Mouse (Mus musculus) testis, adult 2 months (tissue): Measurements from ENCODE around the gene Ovca2. TPM values are rescaled to one million over a fixed set of nuclear protein-coding genes. Genes with fewer than 3 reads are reported as not detected.

Source experiments
- H3K27ac ChIP-seq: fragments of 200-500 bp; 2 replicates; pipeline ENCODE4 v1.5.1; 2012; ENCODE audit warnings: low read depth, low read length; ENCODE audit not compliant: control insufficient read depth, insufficient read depth
- H3K27me3 ChIP-seq: fragments of 200-500 bp; 2 replicates; pipeline ENCODE4 v1.6.1; 2012; ENCODE audit warnings: mild to moderate bottlenecking, low read length, moderate library complexity; ENCODE audit not compliant: control insufficient read depth, insufficient read depth
- H3K36me3 ChIP-seq: fragments of 200-500 bp; 2 replicates; pipeline ENCODE4 v1.6.1; 2012; ENCODE audit warnings: mild to moderate bottlenecking, low read length; ENCODE audit not compliant: control insufficient read depth, insufficient read depth
- H3K4me1 ChIP-seq: fragments of 200-500 bp; 2 replicates; pipeline ENCODE4 v1.6.1; 2012; ENCODE audit warnings: low read length; ENCODE audit not compliant: control insufficient read depth, insufficient read depth
- H3K4me3 ChIP-seq: fragments of 200-500 bp; 2 replicates; pipeline ENCODE4 v1.5.1; 2012; ENCODE audit warnings: low read depth, mild to moderate bottlenecking, low read length, moderate library complexity, mixed read lengths; ENCODE audit not compliant: control insufficient read depth
- CTCF ChIP-seq: fragments of 200-500 bp; IDR thresholded peaks from 2 replicates; pipeline ENCODE4 v1.5.1; 2012; ENCODE audit warnings: low read depth, mild to moderate bottlenecking, inconsistent platforms, low read length, moderate library complexity; ENCODE audit not compliant: control insufficient read depth, insufficient read depth, insufficient replicate concordance
- POLR2A ChIP-seq: fragments of 200-500 bp; IDR thresholded peaks from 2 replicates; pipeline ENCODE4 v1.6.1; 2012; ENCODE audit warnings: low read depth, mild to moderate bottlenecking, inconsistent platforms, low read length, moderate library complexity; ENCODE audit not compliant: control insufficient read depth
- polyA plus RNA-seq: library from polyadenylated mRNA; depleted of rRNA; stranded (reverse); fragments of >200 nt; gene quantifications from 2 replicates; pipeline ENCODE4 v1.2.3, GENCODE M21; 2012

Gene Ovca2
- polyA plus RNA-seq, 1 experiment: 10.2 TPM

GRCm38 (mm10) chr11:75203926-75204325, 25.3 kb upstream of the Ovca2 start:
- Histone ChIP-seq H3K4me3 (no peak overlapping the region), H3K36me3 (no peaks in the 10 kb centered on the region), H3K27ac (no peak overlapping the region), H3K4me1 (peaks cover 3% of the 10 kb centered on the region; the same call in 1 of the 2 replicates), H3K27me3 (no peaks in the 10 kb centered on the region)
- TF ChIP-seq POLR2A (no peak), CTCF (no peak)

GRCm38 (mm10) chr11:75201721-75202120, 23.1 kb upstream of the Ovca2 start:
- no peak for TF ChIP-seq CTCF
- TF ChIP-seq POLR2A: no peak
- Histone ChIP-seq H3K4me3 (no peak overlapping the region), H3K36me3 (no peaks in the 10 kb centered on the region), H3K27me3 (no peaks in the 10 kb centered on the region), H3K27ac (no peak overlapping the region), H3K4me1 (peaks cover 3% of the 10 kb centered on the region)

- H3K27ac ChIP-seq: no peak overlapping the region
- H3K4me3 ChIP-seq: no peak overlapping the region
- TF ChIP-seq CTCF (no peak), POLR2A (no peak)
- no peaks in the 10 kb centered on the region for H3K36me3 ChIP-seq
- H3K27me3 ChIP-seq: no peaks in the 10 kb centered on the region
- peaks cover 3% of the 10 kb centered on the region for H3K4me1 ChIP-seq
These were observed 22.3 kb upstream of the Ovca2 start for GRCm38 (mm10) chr11:75200935-75201334.

GRCm38 (mm10) chr11:75199951-75200350, 21.3 kb upstream of the Ovca2 start:
- Histone ChIP-seq H3K4me1 (peaks cover 3% of the 10 kb centered on the region), H3K36me3 (no peaks in the 10 kb centered on the region), H3K27ac (no peak overlapping the region), H3K27me3 (no peaks in the 10 kb centered on the region), H3K4me3 (no peak overlapping the region)
- TF ChIP-seq CTCF (no peak), POLR2A (no peak)

- TF ChIP-seq CTCF (no peak), POLR2A (no peak)
- H3K27ac ChIP-seq: no peak overlapping the region
- H3K27me3 ChIP-seq: no peaks in the 10 kb centered on the region
- peak overlapping the region; percentile 74 for H3K4me3 ChIP-seq
- H3K4me1 ChIP-seq: peaks cover 11% of the 10 kb centered on the region
- no peaks in the 10 kb centered on the region for H3K36me3 ChIP-seq
These were observed 20.2 kb upstream of the Ovca2 start for GRCm38 (mm10) chr11:75198792-75199191.

- Histone ChIP-seq H3K36me3 (no peaks in the 10 kb centered on the region), H3K27me3 (no peaks in the 10 kb centered on the region), H3K4me1 (peaks cover 14% of the 10 kb centered on the region), H3K27ac (no peak overlapping the region), H3K4me3 (peak overlapping the region; percentile 74)
- TF ChIP-seq POLR2A (no peak), CTCF (no peak)
These were observed 19.3 kb upstream of the Ovca2 start for GRCm38 (mm10) chr11:75197956-75198355.

- no peaks in the 10 kb centered on the region for H3K36me3 ChIP-seq
- TF ChIP-seq POLR2A: no peak
- no peak for TF ChIP-seq CTCF
- no peak overlapping the region for H3K27ac ChIP-seq
- no peaks in the 10 kb centered on the region for H3K27me3 ChIP-seq
- H3K4me1 ChIP-seq: peaks cover 13% of the 10 kb centered on the region
- H3K4me3 ChIP-seq: peak overlapping the region; percentile 84
These were observed 17.5 kb upstream of the Ovca2 start for GRCm38 (mm10) chr11:75196131-75196530.
